Mouse (Mus musculus) c-Kit-negative CD71-positive TER-119-positive erythroid progenitor cells, embryonic 14.5 days (primary cell): Measurements from ENCODE around the gene Gabrr2.

ENCODE experiments used
- DNase-seq: peaks from one replicate; pipeline ENCODE4 v3.0.0-alpha.2; 2013; ENCODE audit warnings: low read depth, low spot score

Gene Gabrr2

GRCm38 (mm10) chr4:33062981-33063380, at the start of gene Gabrr2:
Gene Gabrr2, plus strand, starts transcription at chr4:33062999.
- no peak for DNase-seq

- DNase-seq: peak; percentile 81
Observed at GRCm38 (mm10) chr4:33018361-33018999, 44.3 kb upstream of the Gabrr2 start.

- no peak for DNase-seq
Observed at GRCm38 (mm10) chr4:33024420-33024819, 38.4 kb upstream of the Gabrr2 start.

- no peak for DNase-seq
Observed at GRCm38 (mm10) chr4:33029104-33029503, 33.7 kb upstream of the Gabrr2 start.

GRCm38 (mm10) chr4:33030264-33031194, 32.3 kb upstream of the Gabrr2 start:
- DNase-seq: no peak

GRCm38 (mm10) chr4:33031195-33031960, 31.4 kb upstream of the Gabrr2 start, which contains the start of gene Ube2j1:
Gene Ube2j1, plus strand, starts transcription at chr4:33031416.
- peak; percentile 73 for DNase-seq

- DNase-seq: no peak
Observed at GRCm38 (mm10) chr4:33032045-33032444, 30.8 kb upstream of the Gabrr2 start.

- DNase-seq: no peak
Observed at GRCm38 (mm10) chr4:33033515-33033914, 29.3 kb upstream of the Gabrr2 start.

- DNase-seq: no peak
Observed at GRCm38 (mm10) chr4:33039826-33040225, 23.0 kb upstream of the Gabrr2 start.

- DNase-seq: no peak
Observed at GRCm38 (mm10) chr4:33049601-33050000, 13.2 kb upstream of the Gabrr2 start.

- no peak for DNase-seq
Observed at GRCm38 (mm10) chr4:33052055-33052454, 10.7 kb upstream of the Gabrr2 start.

- no peak for DNase-seq
Observed at GRCm38 (mm10) chr4:33052650-33053049, 10.1 kb upstream of the Gabrr2 start.

GRCm38 (mm10) chr4:33054426-33054825, 8.4 kb upstream of the Gabrr2 start:
- no peak for DNase-seq

- DNase-seq: no peak
Observed at GRCm38 (mm10) chr4:33056317-33056716, 6.5 kb upstream of the Gabrr2 start.

- no peak for DNase-seq
Observed at GRCm38 (mm10) chr4:33057890-33058687, 4.7 kb upstream of the Gabrr2 start.

- no peak for DNase-seq
Observed at GRCm38 (mm10) chr4:33061158-33061557, 1.6 kb upstream of the Gabrr2 start.

- DNase-seq: no peak
Observed at GRCm38 (mm10) chr4:33064986-33065385, 2.2 kb downstream of the Gabrr2 start.

GRCm38 (mm10) chr4:33066223-33066960, 3.6 kb downstream of the Gabrr2 start:
- no peak for DNase-seq

GRCm38 (mm10) chr4:33067331-33067730, 4.5 kb downstream of the Gabrr2 start:
- no peak for DNase-seq

- no peak for DNase-seq
Observed at GRCm38 (mm10) chr4:33067826-33068225, 5.0 kb downstream of the Gabrr2 start.
